Mouse (Mus musculus) hematopoietic stem cell, adult 5-6 weeks (primary cell): ENCODE results near the gene Ceacam2. TPM values are rescaled to one million over a fixed set of nuclear protein-coding genes. Genes with fewer than 3 reads are reported as not detected.
A peak's percentile ranks its signal among the peaks of the same experiment; 100 is the strongest.
"Not testable (repeated sequence)": the region's sequence is repeated elsewhere in the genome, so short reads cannot be mapped to it uniquely, and the experiment has no call there.

Source experiments
- ATAC-seq, 2 experiments: fragments of 125-278 bp in 1 of 2; replicated peaks in 1 of 2; 2 replicates each; pipeline ENCODE4 v1.8.0; 2016 to 2017; ENCODE audit warnings: inconsistent platforms in 2 of 2, mild to moderate bottlenecking in 2 of 2, moderate number of reproducible peaks in 2 of 2, low read depth in 1 of 2, moderate TSS enrichment in 1 of 2; ENCODE audit not compliant: low FRiP score in 2 of 2, poor library complexity in 2 of 2, severe bottlenecking in 2 of 2, insufficient read depth in 1 of 2, low TSS enrichment in 1 of 2
- total RNA-seq: library from RNA; stranded (forward); fragments of 172-1452, 232-1000 nt; gene quantifications from 2 replicates; pipeline ENCODE4 v1.2.3, GENCODE M21; 2017

Ceacam2 gene
- total RNA-seq, 1 experiment from 2014 or later, result not detected

- ATAC-seq, result not testable (repeated sequence)
Observed at GRCm38 (mm10) chr7:25490698-25491097, 49.0 kb downstream of the Ceacam2 start.

- not testable (repeated sequence) for ATAC-seq
Observed at GRCm38 (mm10) chr7:25489382-25489781, 50.3 kb downstream of the Ceacam2 start.

- ATAC-seq, result no peak
Observed at GRCm38 (mm10) chr7:25486186-25486585, 53.5 kb downstream of the Ceacam2 start.

GRCm38 (mm10) chr7:25485061-25485460 is 54.6 kb downstream of the Ceacam2 start:
- ATAC-seq, result no peak

- ATAC-seq, result no peak
Observed at GRCm38 (mm10) chr7:25483133-25483735, 56.4 kb downstream of the Ceacam2 start.

GRCm38 (mm10) chr7:25480791-25481190 is 58.9 kb downstream of the Ceacam2 start:
- not testable (repeated sequence) for ATAC-seq

GRCm38 (mm10) chr7:25479440-25479839 is 60.2 kb downstream of the Ceacam2 start:
- ATAC-seq, result peak in 1 of 2 experiments; percentile 47; a peak in 1 of 4 replicates

- ATAC-seq, result peak; percentile 51 to 52
Observed at GRCm38 (mm10) chr7:25477752-25478093, 61.9 kb downstream of the Ceacam2 start.

GRCm38 (mm10) chr7:25477091-25477751 is 62.4 kb downstream of the Ceacam2 start, which contains the start of gene Ceacam1:
Ceacam1 (minus strand) TSS chr7:25477603.
- ATAC-seq, result peak; percentile 83 to 96

- ATAC-seq, result not testable (repeated sequence)
Observed at GRCm38 (mm10) chr7:25471821-25472220, 67.8 kb downstream of the Ceacam2 start.

Other genes starting within 250 kb of the Ceacam2 start
- gene Pafah1b3, start 241.9 kb downstream of the Ceacam2 start, total RNA-seq, result 20.8 and 37.0 TPM in 2 replicates
- not detected in 2 replicates for gene Prr19, start 238.4 kb downstream of the Ceacam2 start, total RNA-seq
- gene Tmem145, start 233.8 kb downstream of the Ceacam2 start, total RNA-seq, result not detected in 2 replicates
- 4.8 and 5.3 TPM in 2 replicates for gene Megf8, start 222.7 kb downstream of the Ceacam2 start, total RNA-seq
- gene Cnfn, start 170.1 kb downstream of the Ceacam2 start, total RNA-seq, result not detected in 2 replicates
- 13.6 and 18.7 TPM in 2 replicates for gene Lipe, start 141.1 kb downstream of the Ceacam2 start, total RNA-seq
- gene Cxcl17, start 127.0 kb downstream of the Ceacam2 start, total RNA-seq, result not detected in 2 replicates
- gene Ceacam1, start 62.3 kb downstream of the Ceacam2 start, total RNA-seq, result 9.5 and 22.0 TPM in 2 replicates
- not detected in 2 replicates for gene Erich4, start 76.0 kb upstream of the Ceacam2 start, total RNA-seq
- gene Dmac2, start 79.6 kb upstream of the Ceacam2 start, total RNA-seq, result 33.7 and 50.9 TPM in 2 replicates
- 1.8 and 4.7 TPM in 2 replicates for gene B3gnt8, start 86.8 kb upstream of the Ceacam2 start, total RNA-seq
- gene Bckdha, start 119.1 kb upstream of the Ceacam2 start, total RNA-seq, result 33.2 and 61.3 TPM in 2 replicates
- 32.5 and 48.8 TPM in 2 replicates for gene Exosc5, start 119.3 kb upstream of the Ceacam2 start, total RNA-seq
- 2.3 TPM in 1 of 2 replicates, not detected in the other for gene Tmem91, start 135.3 kb upstream of the Ceacam2 start, total RNA-seq
- gene B9d2, start 140.9 kb upstream of the Ceacam2 start, total RNA-seq, result 46.3 and 70.6 TPM in 2 replicates
- 46.0 and 50.7 TPM in 2 replicates for gene Tgfb1, start 147.1 kb upstream of the Ceacam2 start, total RNA-seq
- gene Ccdc97, start 179.2 kb upstream of the Ceacam2 start, total RNA-seq, result 16.7 and 18.9 TPM in 2 replicates
- 137 TPM in 2 replicates for gene Hnrnpul1, start 214.9 kb upstream of the Ceacam2 start, total RNA-seq
- 6.2 and 16.9 TPM in 2 replicates for gene Axl, start 248.8 kb upstream of the Ceacam2 start, total RNA-seq